Mouse (Mus musculus) thymus, adult 2 months (tissue): ENCODE measurements around the gene Tcam1. TPM values are rescaled to one million over a fixed set of nuclear protein-coding genes. Genes with fewer than 3 reads are reported as not detected.

Experiments used
- DNase-seq: peaks from one replicate; pipeline ENCODE4 v3.0.0; 2021
- H3K27ac ChIP-seq: fragments of 200-500 bp; 2 replicates; pipeline ENCODE4 v1.5.1; 2012; ENCODE audit warnings: low read length, control low read depth; ENCODE audit not compliant: control insufficient read depth, insufficient read depth
- H3K27me3 ChIP-seq: fragments of 200-500 bp; 2 replicates; pipeline ENCODE4 v1.6.1; 2012; ENCODE audit warnings: mild to moderate bottlenecking, low read length, moderate library complexity, mixed read lengths; ENCODE audit not compliant: control insufficient read depth, insufficient read depth
- H3K36me3 ChIP-seq: fragments of 200-500 bp; 2 replicates; pipeline ENCODE4 v1.6.1; 2012; ENCODE audit warnings: mild to moderate bottlenecking, low read length, moderate library complexity; ENCODE audit not compliant: control insufficient read depth, insufficient read depth
- H3K4me1 ChIP-seq: fragments of 200-500 bp; replicated peaks from 2 replicates; pipeline ENCODE4 v1.6.1; 2012; ENCODE audit warnings: low read length; ENCODE audit not compliant: control insufficient read depth, insufficient read depth
- H3K4me3 ChIP-seq: fragments of 200-500 bp; 2 replicates; pipeline ENCODE4 v1.5.1; 2012; ENCODE audit warnings: mild to moderate bottlenecking, low read length, control low read depth, moderate library complexity; ENCODE audit not compliant: control insufficient read depth, insufficient read depth
- CTCF ChIP-seq: fragments of 200-500 bp; IDR thresholded peaks from 2 replicates; pipeline ENCODE4 v1.5.1; 2012; ENCODE audit warnings: mild to moderate bottlenecking, control low read depth, low read length, moderate library complexity, borderline replicate concordance; ENCODE audit not compliant: control insufficient read depth, poor library complexity, insufficient read depth; ENCODE audit errors: extremely low read depth
- POLR2A ChIP-seq: fragments of 200-500 bp; IDR thresholded peaks from 2 replicates; pipeline ENCODE4 v1.6.1; 2012; ENCODE audit warnings: mild to moderate bottlenecking, low read length, control low read depth, moderate library complexity; ENCODE audit not compliant: control insufficient read depth, poor library complexity, insufficient read depth; ENCODE audit errors: extremely low read depth
- WGBS: fragments of 180-500 bp; shearing (Covaris S2); methylation state at CpG from one replicate; pipeline ENCODE4 v1.1.7; 2018; 5-methylcytosine and 5-hydroxymethylcytosine counted together
- polyA plus RNA-seq: library from polyadenylated mRNA; depleted of rRNA; stranded (reverse); fragments of >200 nt; gene quantifications from 2 replicates; pipeline ENCODE4 v1.2.3, GENCODE M21; 2012

Gene Tcam1
- polyA plus RNA-seq, 1 experiment: 0.47 TPM

DNA sequence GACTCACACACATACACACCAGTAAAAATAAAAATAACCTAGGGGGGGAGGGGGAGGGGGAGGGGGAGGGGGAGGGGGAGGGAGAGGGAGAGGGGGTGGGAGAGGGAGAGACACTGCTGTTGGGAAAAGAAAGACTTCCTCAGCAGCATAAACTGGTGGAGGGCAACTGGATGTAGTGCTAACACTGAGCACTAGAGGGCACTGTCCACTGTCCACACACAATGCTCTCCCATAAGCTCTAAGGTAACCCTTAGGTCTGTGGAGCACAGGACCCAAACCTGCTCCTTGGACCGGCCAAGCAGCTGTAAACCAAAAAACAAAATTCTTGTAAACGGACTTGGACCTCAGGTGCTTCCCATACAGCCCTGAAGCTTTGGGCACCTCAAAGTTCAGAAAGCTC lies 26.2 kb downstream of the Tcam1 start:
- TF ChIP-seq CTCF (peak; percentile 19; the same call in 1 of the 2 replicates), POLR2A (no peak)
- no peak overlapping the region for H3K4me3 ChIP-seq
- WGBS: 5% methylated on average over 2 of the region's 2 CpGs
- no peaks in the 10 kb centered on the region for H3K36me3 ChIP-seq
- DNase-seq: peak; percentile 73
- H3K27me3 ChIP-seq: no peaks in the 10 kb centered on the region
- H3K27ac ChIP-seq: no peak overlapping the region
- H3K4me1 ChIP-seq: peaks cover 11% of the 10 kb centered on the region

DNA sequence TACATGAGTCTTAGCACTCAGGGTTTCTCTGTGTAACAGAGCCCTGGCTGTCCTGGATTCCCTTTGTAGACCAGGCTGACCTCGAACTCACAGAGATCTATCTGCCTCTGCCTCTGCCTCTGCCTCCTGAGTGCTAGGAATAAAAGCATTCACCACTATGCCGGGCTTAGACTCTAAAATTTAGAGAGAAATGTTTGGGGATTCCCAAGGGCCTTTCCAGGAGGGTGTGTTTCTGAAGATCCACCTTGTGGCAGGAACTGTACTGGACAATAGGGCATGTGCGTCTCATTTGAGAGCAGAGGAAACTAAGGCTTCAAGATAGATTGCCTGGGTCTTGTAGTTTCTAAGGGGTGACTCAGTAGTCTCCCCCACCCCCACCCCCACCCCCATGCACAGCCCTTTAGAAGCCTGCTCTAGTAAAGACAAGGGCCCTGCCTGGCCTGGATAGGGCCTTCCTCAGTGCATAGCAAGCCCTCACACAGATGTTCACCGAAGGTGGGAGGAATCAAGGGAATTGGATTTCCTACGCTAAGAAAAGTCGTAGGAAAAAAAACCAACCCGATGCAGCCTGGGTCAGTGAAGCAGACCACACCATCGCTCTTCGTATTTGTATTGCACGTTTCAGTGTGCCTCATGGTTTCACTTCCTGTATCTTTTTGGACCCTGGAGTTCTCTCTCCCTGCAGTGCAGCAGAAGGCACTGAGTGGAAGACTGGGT lies 29.0 kb downstream of the Tcam1 start:
- peaks cover 18% of the 10 kb centered on the region for H3K4me1 ChIP-seq
- no peaks in the 10 kb centered on the region for H3K36me3 ChIP-seq
- H3K27me3 ChIP-seq: no peaks in the 10 kb centered on the region
- no peak for DNase-seq
- H3K4me3 ChIP-seq: no peak overlapping the region
- WGBS: 68% methylated on average over 10 of the region's 10 CpGs
- H3K27ac ChIP-seq: peak overlapping the region; percentile 43; the same call in 1 of the 2 replicates
- TF ChIP-seq POLR2A (no peak), CTCF (no peak)

DNA sequence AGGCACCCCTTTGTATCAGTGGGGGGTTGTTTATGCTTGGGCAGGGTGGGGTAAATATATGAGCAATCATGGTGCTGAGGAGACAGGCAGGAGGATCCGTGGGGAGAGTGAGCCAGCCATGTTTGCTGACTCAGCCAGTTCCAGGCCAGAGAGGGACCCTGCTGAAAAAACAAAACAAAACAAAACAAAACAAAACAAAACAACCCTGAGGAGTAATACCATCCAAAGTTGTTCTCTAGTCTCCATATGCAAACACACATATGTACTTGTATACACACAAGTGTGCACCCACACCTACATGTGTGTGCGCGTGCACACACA lies 29.6 kb downstream of the Tcam1 start:
- 93% methylated on average over 3 of the region's 3 CpGs for WGBS
- no peak for DNase-seq
- Histone ChIP-seq H3K4me3 (no peak overlapping the region), H3K36me3 (no peaks in the 10 kb centered on the region), H3K4me1 (peaks cover 18% of the 10 kb centered on the region), H3K27ac (no peak overlapping the region), H3K27me3 (no peaks in the 10 kb centered on the region)
- TF ChIP-seq POLR2A (no peak), CTCF (no peak)

DNA sequence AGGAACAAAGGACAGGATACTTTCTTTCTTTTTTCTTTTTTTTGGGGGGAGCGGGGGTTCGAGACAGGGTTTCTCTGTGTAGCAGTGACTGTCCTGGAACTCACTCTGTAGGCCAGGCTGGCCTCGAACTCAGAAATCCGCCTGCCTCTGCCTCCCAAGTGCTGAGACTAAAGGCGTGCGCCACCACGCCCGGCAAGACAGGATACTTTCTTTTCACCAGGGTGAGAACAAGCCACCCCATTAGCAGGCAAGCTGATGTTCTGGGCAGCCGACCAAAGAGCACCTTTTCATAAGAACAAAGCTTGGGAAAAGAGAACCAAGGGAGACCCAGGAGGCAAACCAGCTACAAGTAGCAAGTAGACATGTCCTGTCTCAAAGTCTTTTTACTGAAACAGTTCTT lies 30.3 kb downstream of the Tcam1 start:
- no peak for DNase-seq
- TF ChIP-seq POLR2A (no peak), CTCF (no peak)
- H3K4me1 ChIP-seq: peaks cover 18% of the 10 kb centered on the region
- H3K27ac ChIP-seq: no peak overlapping the region
- H3K27me3 ChIP-seq: no peaks in the 10 kb centered on the region
- WGBS: 89% methylated on average over 9 of the region's 9 CpGs
- no peaks in the 10 kb centered on the region for H3K36me3 ChIP-seq
- no peak overlapping the region for H3K4me3 ChIP-seq

DNA sequence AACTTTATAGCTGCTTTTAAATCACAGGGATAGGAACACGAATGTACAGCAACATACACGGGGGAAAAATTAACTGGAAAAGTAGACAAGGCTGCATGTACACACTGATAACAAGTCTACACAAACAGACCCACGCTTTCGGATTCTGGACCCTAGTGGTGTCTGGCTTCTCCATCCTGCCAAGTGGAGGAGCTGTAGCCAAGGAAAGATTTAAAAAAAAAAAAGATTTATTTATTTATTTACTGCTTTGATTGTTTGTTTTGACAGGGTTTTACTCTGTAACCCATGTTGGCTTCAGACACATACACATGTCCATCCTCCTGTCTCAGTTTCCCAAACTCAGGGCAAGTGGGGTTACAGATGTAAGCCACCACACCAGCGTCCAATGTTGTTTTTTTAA lies 31.0 kb downstream of the Tcam1 start:
- 86% methylated on average over 5 of the region's 5 CpGs for WGBS
- Histone ChIP-seq H3K27ac (no peak overlapping the region), H3K4me3 (no peak overlapping the region), H3K4me1 (peaks cover 18% of the 10 kb centered on the region), H3K36me3 (no peaks in the 10 kb centered on the region), H3K27me3 (no peaks in the 10 kb centered on the region)
- TF ChIP-seq CTCF: no peak
- no peak for TF ChIP-seq POLR2A
- no peak for DNase-seq

DNA sequence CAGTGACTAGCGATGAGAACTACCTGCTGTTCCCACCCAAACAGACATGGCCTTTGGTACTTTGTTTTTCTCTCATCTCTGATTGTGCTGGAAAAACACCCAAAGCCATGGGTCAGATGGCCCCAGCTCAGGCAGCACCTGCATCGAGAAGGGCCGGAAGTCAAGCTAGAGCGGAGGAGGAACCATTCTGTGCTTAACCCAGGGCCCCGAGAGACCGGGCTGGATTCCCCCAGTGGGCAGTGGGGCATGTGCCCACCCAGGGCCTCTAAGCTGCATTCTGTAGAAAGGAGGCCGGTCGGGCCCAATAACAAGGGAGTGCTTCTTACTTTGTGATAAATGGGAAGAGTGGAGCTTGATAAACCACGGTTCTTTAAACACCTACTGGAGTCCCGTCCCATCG lies 31.7 kb downstream of the Tcam1 start:
- no peaks in the 10 kb centered on the region for H3K27me3 ChIP-seq
- 80% methylated on average over 11 of the region's 11 CpGs for WGBS
- no peak for DNase-seq
- peaks cover 21% of the 10 kb centered on the region for H3K4me1 ChIP-seq
- H3K27ac ChIP-seq: peak overlapping the region; percentile 30; the same call in 1 of the 2 replicates
- no peaks in the 10 kb centered on the region for H3K36me3 ChIP-seq
- TF ChIP-seq CTCF (no peak), POLR2A (no peak)
- no peak overlapping the region for H3K4me3 ChIP-seq

DNA sequence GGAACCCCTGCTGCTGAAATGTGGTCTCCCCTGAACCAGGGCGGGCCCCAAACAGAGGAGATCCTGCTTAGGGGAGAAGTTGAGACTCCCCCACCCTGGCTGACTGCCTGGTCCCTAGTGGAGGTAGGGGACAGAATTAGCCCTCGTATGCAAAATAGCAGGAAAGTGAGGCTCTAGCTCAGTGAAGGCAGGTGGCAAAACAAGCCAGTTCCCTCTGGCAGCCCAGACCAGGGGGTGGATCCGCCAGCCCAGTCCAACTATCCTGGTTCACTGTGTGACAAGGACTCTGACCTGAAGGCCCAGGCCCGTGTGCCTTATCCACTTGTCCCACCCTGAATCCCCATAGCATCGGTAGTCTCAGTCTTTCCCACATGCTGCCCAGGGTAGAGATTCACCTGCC lies 33.7 kb downstream of the Tcam1 start:
- DNase-seq: no peak
- TF ChIP-seq POLR2A (no peak), CTCF (no peak)
- 89% methylated on average over 5 of the region's 5 CpGs for WGBS
- H3K36me3 ChIP-seq: no peaks in the 10 kb centered on the region
- H3K27me3 ChIP-seq: no peaks in the 10 kb centered on the region
- no peak overlapping the region for H3K4me3 ChIP-seq
- peaks cover 37% of the 10 kb centered on the region for H3K4me1 ChIP-seq
- H3K27ac ChIP-seq: no peak overlapping the region
